Mouse (Mus musculus) lung, postnatal 0 days (tissue): ENCODE results near the gene Mybpc2.

ENCODE experiments used
- CTCF ChIP-seq: IDR thresholded peaks from 2 replicates; pipeline ENCODE4 v1.5.1; 2016; ENCODE audit warnings: antibody characterized with exemption, mild to moderate bottlenecking
- EP300 ChIP-seq: IDR thresholded peaks from 2 replicates; pipeline ENCODE4 v1.6.1; 2016; ENCODE audit warnings: antibody characterized with exemption, mild to moderate bottlenecking, control low read depth

DNA sequence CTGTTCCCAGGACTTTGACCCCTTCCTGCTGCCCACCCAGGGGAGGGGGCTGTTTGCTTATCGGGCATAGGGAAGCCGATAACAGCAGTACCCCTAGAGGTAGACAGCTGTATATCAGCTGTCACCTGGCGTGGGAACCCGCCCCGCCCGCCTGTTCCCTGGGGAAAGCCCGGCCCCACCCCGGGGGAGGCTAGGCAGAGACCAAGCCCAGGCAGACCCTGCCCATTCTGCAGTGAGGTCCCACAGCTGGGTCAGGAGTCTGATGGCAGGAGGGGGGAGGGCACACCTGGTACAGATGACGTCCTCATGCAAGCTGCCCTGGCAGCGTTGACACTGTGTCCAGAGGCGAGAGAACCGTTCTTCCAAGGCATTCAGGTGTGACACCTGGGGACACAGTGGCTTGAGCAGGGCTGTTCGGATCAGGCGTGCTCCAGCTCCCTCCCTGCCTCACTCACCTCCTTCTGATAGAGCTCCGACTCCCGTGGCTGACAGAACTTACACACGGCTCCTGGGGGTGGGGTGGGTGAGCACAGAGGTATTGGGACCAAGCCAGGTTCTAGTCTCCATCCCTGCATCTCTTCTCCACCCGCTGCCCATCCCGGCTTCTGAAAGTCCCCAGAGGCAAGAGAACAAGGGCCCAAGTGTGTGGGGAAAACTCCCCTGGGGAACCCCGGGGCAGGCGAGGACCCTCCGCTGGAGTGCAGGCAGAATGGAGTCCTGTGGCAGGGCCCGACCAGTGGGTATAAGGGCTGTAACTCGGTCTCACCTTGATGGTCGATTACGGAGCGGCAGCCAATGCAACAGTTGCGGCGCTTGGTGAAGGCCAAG lies 8.7 kb upstream of the Mybpc2 start:
- TF ChIP-seq CTCF (no peak), EP300 (no peak)
